Mouse (Mus musculus) splenic B cell, adult 2 months (primary cell): ENCODE measurements at regions not wholly inside any gene's neighbourhood (a gene's known extent, or its start where the extent isn't known, plus 50 kb on each side); places are given as distances from the start of the nearest gene placed in this dataset.
A peak's percentile ranks its signal among the peaks of the same experiment; 100 is the strongest.

Source experiments
- DNase-seq: peaks from one replicate; pipeline ENCODE4 v3.0.0-alpha.2; 2011; ENCODE audit warnings: low read depth, low spot score
- H3K27me3 ChIP-seq: 2 replicates; pipeline ENCODE4 v1.6.1; 2012; ENCODE audit warnings: mild to moderate bottlenecking, low read length, moderate library complexity, mixed read lengths; ENCODE audit not compliant: control insufficient read depth, poor library complexity, insufficient read depth, severe bottlenecking
- H3K36me3 ChIP-seq: 2 replicates; pipeline ENCODE4 v1.6.1; 2012; ENCODE audit warnings: mild to moderate bottlenecking, low read length, moderate library complexity, mixed read lengths; ENCODE audit not compliant: control insufficient read depth, poor library complexity, insufficient read depth, severe bottlenecking

DNA sequence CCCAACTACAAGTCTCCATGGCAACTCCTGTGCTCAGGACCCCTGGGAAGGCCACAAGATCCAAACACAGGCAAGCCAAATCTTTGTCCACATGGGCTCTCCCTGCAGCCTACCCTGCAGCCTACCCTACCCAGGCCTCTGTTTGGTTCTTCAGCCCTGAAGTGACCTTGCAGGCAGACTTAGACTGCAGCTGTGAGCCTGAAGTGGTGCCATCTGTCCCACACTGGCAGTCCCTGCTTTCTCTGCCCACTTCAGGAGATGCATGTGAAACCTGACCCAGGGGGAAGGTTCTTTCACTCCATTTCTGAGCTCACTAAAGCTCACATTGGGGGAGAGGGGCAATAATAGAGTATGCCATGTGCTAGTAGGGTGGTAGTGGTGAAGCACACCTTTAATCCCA, 160.4 kb upstream of the Ubl3 start:
- DNase-seq, result no peak

DNA sequence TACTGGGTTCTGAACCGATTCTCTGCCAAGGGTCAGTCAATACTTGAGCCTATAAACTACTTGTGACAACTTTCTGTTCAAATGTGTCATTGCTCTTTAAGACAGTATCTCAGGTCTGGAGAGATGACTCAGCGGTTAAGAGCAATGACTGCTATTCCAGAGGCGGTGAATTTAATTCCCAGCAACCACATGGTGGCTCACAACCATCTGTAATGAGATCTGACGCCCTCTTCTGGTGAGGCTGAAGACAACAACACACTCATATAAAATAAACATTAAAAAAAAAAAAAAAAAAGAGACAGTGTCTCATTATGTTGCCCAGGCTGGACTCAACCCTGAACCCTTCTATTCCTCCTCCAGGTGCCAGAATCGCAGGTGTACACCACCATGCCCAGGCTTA, 159.0 kb upstream of the Ubl3 start:
- DNase-seq, result no peak

More for the DNA sequence above, 160.4 kb upstream of the Ubl3 start:
- Histone ChIP-seq H3K36me3 (no peaks in the 10 kb centered on the region), H3K27me3 (no peaks in the 10 kb centered on the region)

DNA sequence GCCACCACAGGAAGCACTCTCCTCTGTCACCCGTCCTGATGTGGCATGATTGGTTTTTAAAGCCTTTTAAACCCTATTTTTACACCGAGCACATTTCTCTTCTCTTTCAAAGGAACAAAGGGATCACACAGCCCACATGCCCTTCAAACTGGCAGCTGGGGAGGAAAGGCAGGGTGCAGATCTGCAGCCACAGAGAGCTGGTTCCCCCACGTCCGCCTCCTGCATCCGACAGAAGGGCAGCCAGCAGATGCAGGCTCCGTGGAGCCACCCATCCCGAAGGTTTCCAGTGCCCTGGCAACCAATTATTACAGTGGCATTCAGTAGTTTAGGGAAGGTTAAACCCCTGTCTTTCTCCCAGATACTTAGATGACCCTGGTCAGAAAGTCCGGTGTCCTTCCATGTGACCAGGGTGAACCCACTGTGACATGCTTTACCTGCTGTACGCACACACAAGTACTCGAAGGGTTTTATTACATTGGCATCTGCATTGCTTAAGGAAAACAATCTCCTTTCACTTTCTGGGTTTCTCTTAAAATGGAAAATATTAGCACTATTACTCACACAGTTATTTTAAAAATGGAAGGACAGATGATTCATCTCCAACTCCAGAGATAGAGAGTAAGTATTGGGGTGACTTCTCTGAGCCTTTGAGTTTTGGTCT, 156.7 kb upstream of the Ubl3 start:
- no peaks in the 10 kb centered on the region for H3K27me3 ChIP-seq
- no peaks in the 10 kb centered on the region for H3K36me3 ChIP-seq
- DNase-seq, result no peak

More for the DNA sequence above, 159.0 kb upstream of the Ubl3 start:
- Histone ChIP-seq H3K27me3 (no peaks in the 10 kb centered on the region), H3K36me3 (no peaks in the 10 kb centered on the region)

DNA sequence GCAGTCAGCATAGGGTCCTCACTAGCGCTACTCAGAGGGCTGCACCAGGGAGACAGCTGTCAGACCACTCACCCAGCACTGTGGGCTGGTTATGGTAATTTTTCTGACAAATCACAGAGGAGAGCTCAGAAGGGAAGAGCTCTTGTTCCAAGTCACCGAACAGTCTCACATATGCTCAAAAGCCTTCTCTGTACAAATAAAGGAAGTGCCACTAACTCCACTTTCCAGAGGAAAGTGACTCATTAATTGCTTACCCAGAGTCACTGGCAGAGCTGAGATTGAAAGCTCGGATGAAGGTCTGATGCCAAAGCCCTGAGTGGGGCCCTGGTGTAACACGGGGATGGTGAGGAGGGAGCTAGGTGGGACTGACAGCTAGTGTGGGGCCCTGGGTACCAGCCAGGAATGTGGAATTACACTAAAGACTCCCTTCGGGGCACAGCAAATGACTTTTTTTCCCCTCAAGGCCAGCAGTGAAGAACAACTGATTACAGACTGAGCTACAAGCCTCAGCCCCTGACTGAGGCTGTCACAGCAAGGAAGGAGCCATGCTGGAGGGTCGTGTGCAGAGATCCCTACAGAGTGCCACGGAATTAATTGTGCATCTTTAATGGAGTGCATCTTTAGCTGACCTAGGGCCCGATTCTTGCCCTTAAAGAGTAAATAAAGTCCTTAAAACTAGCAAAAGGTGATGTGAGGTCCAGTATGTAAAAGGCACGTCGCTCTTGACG, 155.6 kb upstream of the Ubl3 start:
- no peaks in the 10 kb centered on the region for H3K36me3 ChIP-seq
- H3K27me3 ChIP-seq, result no peaks in the 10 kb centered on the region
- DNase-seq, result peak; percentile 66

DNA sequence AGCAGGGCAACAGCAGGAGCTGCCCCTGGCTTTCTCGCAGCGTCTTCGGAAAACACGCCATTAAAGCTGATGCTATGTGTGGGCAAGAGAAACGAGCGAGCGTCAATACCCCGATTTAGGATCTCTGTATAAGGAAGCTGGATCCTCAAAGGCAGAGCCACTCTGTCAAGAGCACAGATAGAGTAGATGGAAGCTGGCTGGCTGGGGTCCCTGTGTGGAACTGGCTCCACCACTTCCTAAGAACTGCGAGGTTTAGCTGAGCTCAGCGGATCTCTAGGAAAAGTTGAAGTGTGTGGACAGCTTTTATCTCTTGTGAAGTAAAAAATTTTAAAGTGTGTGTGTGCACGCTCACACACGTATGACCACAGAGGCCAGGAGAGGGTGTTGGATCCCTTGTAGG, 154.7 kb upstream of the Ubl3 start:
- DNase-seq, result no peak
- Histone ChIP-seq H3K27me3 (no peaks in the 10 kb centered on the region), H3K36me3 (no peaks in the 10 kb centered on the region)

DNA sequence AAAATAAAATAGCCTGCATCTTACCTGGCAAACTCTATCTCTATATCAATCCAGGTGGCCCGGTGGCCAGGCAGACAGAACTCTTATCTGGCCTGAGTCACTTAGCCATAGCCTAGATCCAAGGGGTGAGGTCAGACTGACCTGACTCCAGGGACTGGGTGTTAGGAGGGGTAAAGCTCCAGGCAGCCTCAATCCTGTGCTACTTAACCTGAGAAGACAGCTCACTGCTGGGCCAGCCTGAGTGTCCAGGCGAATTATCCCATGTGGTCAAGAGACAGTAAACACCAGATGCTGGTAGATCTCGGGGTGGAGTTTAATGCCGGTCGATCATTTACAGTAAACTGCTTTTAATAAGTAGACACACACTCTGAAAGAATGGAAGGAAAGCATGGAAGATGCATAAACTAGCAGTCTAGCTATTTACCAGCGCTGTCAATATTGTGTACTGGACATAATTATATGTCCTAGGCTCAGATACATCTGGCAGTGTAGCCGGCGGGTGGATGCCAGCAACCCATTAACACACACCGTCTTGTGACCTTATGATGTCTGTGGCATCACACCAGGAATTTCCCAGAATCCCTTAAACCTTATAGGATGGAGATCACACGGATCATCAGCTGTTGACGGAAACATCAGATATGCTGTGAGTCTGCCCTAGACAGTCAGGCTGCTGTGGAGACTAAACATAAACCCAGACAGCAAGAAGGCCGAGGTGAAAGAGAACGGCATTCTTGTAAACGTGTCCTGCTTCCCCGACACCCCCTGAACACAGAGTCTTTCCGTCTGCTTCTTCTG, 153.9 kb upstream of the Ubl3 start:
- no peak for DNase-seq
- H3K36me3 ChIP-seq, result no peaks in the 10 kb centered on the region
- H3K27me3 ChIP-seq, result no peaks in the 10 kb centered on the region

DNA sequence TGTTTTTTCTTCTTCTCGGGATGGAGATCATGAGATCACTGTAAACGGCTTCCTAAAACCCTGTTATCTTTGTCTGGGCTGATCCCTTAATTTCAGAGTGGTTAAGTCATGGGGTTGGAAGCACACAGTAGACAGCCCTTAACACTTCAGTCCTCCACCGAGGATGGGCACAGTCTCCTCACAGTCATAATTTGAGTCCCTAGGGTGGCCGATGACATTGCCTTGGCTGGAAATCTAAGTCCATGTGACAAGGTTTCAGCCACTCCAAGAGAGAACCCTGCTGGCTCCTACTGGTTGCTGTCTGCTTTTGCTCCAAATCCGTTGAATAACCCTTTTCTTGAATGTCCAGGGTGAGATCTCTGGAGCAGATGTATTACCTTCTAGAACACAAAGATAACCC, 152.2 kb upstream of the Ubl3 start:
- H3K27me3 ChIP-seq, result no peaks in the 10 kb centered on the region
- no peak for DNase-seq
- no peaks in the 10 kb centered on the region for H3K36me3 ChIP-seq

DNA sequence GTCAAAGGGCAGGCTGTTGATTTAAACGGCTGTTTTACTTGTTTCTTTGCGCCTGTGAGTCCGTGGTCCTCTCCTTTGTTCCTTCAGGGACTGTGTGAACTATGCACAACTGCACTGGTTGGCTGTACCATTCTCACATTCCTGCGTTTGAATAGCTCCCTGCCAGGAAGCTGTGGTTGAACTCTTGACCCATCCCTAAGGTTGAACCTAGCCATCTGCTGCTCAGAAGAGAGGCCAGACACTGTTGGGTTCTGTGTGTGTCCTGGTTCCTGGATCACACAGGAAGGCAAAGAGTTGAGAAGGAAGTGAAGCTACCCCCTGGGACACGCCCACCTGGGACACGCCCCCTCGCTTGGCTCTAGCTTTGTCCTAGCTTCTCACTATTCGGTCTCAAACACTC, 149.3 kb upstream of the Ubl3 start:
- H3K36me3 ChIP-seq, result no peaks in the 10 kb centered on the region
- DNase-seq, result peak; percentile 37

DNA sequence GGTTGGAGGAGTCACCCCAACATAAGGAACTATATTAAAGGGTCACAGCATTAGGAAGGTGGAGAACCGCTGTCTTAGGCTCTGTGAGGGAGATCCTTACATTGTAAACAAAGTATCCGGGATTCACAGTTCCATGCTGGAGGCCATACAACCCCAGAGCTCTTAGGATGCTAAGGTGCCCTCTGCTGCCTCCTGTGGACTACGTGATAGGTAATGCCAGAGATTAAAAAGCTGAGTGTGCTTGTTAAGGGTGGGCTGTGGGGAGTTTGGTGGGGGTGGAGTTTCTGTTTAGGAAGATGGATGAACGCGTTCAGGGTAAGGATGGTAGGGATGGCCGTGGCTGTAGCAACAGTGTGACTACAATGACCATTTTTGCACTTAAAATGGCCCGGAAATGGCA, 148.4 kb upstream of the Ubl3 start:
- no peak for DNase-seq
- no peaks in the 10 kb centered on the region for H3K36me3 ChIP-seq
- no peaks in the 10 kb centered on the region for H3K27me3 ChIP-seq

More for the DNA sequence above, 149.3 kb upstream of the Ubl3 start:
- H3K27me3 ChIP-seq, result no peaks in the 10 kb centered on the region

DNA sequence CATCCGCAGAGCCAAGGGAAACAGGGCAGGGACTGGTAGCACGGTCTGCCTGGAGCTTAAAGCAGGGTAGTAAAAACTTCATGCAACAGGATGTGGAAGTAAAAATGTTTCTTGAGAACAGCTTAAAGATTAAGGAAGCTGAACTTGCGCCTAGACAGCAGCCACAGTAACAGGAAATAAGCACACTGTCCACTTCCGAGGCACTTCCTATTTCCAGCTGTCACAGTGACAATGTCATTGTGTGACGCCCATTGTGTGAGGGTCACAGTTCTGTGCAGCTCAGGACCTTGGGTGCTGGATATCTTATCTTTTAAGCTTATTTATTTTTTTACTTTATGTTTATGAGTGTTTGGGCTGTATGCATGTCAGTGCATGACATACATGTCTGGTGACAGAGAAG, 147.7 kb upstream of the Ubl3 start:
- Histone ChIP-seq H3K36me3 (no peaks in the 10 kb centered on the region), H3K27me3 (no peaks in the 10 kb centered on the region)
- peak; percentile 80 for DNase-seq

DNA sequence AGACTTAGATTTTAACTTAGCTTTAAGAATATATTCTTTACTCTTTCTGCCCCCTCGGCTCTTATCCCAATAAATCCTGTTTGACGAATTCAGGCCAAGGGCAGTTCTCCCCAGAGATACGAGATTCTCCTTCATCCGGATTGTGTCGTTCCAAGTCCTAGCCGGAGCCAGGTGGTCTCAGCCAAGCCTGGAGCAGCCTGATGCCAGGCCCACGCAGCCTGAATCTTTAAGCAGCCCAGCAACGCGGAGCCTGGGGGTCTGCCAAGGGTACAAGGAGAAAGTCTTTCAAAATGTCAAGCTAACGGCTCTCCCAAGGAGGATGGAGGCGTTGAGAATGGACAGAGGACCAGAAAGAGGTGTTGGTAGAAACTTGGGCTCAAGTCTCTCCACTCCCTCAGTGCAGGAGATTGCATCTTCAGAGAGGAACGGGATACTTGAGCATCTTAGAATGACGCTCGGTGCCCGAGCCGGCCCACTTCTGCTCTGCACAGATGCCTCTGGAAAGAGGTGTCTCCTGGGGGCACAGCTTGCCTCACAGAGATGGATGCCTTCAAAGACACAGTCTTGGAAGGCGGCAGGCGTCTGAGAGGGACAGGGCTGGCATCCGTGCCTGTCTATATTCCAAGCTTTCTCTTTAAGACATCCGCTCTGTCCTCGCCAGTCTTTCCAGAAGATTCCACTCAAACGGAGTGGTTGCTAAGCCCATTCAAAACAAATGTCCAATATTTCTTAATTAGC, 145.2 kb upstream of the Ubl3 start:
- no peaks in the 10 kb centered on the region for H3K36me3 ChIP-seq
- no peak for DNase-seq

DNA sequence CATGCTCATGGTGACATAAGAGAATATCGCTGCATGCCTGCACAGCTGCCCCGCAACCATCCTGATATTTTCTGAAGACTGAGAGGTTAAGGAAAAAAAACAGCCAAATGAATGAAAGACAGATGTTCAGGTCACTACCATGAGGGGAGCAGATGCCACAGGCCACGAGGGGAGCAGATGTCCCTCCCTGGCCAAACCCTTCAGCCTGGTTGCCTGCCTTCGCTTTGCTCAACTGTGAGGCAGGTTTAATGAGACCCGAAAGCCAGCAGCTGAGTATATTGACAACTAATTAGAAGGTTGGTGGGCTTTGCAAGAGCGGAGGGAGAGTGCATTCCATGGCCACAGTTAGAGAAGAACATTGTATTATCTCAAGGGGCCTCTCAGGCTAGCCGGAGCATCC, 141.8 kb upstream of the Ubl3 start:
- Histone ChIP-seq H3K27me3 (no peaks in the 10 kb centered on the region), H3K36me3 (no peaks in the 10 kb centered on the region)
- no peak for DNase-seq

More for the DNA sequence above, 145.2 kb upstream of the Ubl3 start:
- H3K27me3 ChIP-seq, result no peaks in the 10 kb centered on the region

DNA sequence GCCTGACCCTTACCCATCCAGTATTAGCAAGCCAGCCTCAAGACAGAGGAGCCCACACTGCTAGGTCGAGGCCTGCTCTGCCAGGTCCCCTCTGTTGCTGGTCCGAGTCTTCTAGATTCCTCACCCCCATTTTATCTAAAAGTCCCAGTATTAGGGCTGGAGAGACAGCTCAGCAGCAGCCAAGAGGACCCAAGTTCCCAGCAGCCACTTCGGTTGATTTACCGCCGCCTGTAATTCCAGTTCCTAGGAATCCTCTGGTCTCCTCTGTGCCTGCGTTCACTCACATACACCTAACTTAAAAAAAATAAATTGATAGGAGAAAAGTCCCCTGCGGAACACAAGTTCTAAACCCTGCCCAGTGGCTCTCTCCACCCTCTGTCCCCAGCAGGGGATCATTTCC, 138.9 kb upstream of the Ubl3 start:
- DNase-seq, result no peak
- Histone ChIP-seq H3K36me3 (no peaks in the 10 kb centered on the region), H3K27me3 (no peaks in the 10 kb centered on the region)

DNA sequence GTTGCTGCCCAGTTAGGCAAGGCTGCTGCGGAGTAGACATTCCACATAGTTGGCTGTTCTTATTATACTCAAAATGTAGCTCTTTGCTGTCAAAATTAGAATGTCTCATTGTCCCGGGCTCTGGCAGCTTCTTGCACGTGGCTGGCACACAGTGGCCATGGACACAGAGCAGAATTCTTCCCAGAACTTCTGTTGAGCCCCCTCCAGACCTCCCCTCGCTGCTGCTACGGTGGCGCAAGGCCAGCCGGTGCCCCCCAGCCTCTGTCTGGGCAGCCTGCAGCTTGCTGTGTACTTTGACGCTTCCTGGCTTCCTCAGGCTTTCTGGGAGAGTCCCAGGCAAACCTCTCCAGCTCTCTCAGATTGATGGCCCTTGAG, 138.2 kb upstream of the Ubl3 start:
- Histone ChIP-seq H3K27me3 (no peaks in the 10 kb centered on the region), H3K36me3 (no peaks in the 10 kb centered on the region)
- no peak for DNase-seq
